In the genomic region with DNA sequence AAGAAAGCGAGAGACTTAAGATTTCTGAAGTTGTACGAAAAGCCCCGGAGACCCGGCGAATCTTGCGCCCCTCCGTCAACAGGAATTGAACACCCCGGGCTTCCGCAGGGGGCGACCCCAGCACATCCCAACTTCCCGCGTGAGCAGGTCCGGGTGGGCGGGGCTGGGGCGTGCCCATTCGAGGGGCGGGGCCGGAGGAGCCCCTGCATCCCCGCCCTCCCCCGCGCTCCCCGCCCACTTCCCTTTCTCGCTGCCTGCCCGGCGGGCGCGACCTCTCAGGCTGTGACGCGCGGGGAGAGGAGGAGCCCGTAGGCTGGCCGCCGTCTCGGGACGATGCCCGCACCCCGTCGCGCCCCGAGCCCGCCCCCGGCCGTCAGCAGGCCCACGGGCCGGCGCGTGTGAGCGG, we compare ENCODE assay signal across 8 mouse cellular contexts.
DNase-seq lines count a peak whose midpoint lies in the region; ATAC-seq and TF ChIP-seq lines count a peak whose summit lies in the region.

No protein-coding gene starts in this region.

- WGBS in forebrain, embryonic 16.5 days: under 1% methylated on average over 35 of the region's 48 CpGs
- WGBS in lung, embryonic 15.5 days: 1% methylated on average over 41 of the region's 48 CpGs
- 2% methylated on average over 47 of the region's 48 CpGs for whole genome bisulfite sequencing in olfactory bulb, adult 2 months
- WGBS in thymus, adult 2 months: under 1% methylated on average over 28 of the region's 48 CpGs

- H3K4me1 ChIP-seq in forebrain, embryonic 16.5 days (replicated peaks; ENCODE audit: control insufficient read depth, insufficient read depth, low read length): peaks cover 13% of the 10 kb centered on the region
- peaks cover 25% of the 10 kb centered on the region for H3K4me1 ChIP-seq in lung, embryonic 15.5 days
- peaks cover 12% of the 10 kb centered on the region for H3K4me1 ChIP-seq in olfactory bulb, adult 2 months (ENCODE audit: control insufficient read depth, insufficient read depth, low read length)
- H3K4me1 ChIP-seq in thymus, adult 2 months (replicated peaks; ENCODE audit: control insufficient read depth, insufficient read depth, low read length): peaks cover 21% of the 10 kb centered on the region

- peak; percentile 55 for DNase-seq in MEL-GATA-1-ER (ENCODE audit: extremely low read depth, low read depth)
- peak; percentile 71 to 72 for DNase-seq in cerebellum, adult 18-20 months
- DNase-seq in heart, postnatal 4 days: peak; percentile 95
- peak; percentile 42 to 54 for DNase-seq in layer of hippocampus, adult 8-10 months (ENCODE audit: low spot score in 2 of 2)
- peak; percentile 91 for DNase-seq in thymus, adult 2 months

- peak; percentile 93 for ATAC-seq in forebrain, embryonic 16.5 days
- peak; percentile 96 for ATAC-seq in lung, embryonic 15.5 days (ENCODE audit: borderline replicate concordance, extremely low read depth, low FRiP score, low TSS enrichment)

- TF ChIP-seq POLR2A in olfactory bulb, adult 2 months (IDR thresholded peaks at IDR 0.05; ENCODE audit: insufficient read depth, low read depth, low read length): no peak
- peak; percentile 38; the same call in 1 of the 2 replicates for TF ChIP-seq POLR2A in thymus, adult 2 months (IDR thresholded peaks at IDR 0.05; ENCODE audit: control insufficient read depth, extremely low read depth, insufficient read depth, low read length, poor library complexity)

- peak overlapping the region; percentile 72 for H3K4me3 ChIP-seq in forebrain, embryonic 16.5 days (replicated peaks; ENCODE audit: low read length)
- H3K4me3 ChIP-seq in lung, embryonic 15.5 days: peak overlapping the region; percentile 75
- peak overlapping the region; percentile 81 for H3K4me3 ChIP-seq in olfactory bulb, adult 2 months (ENCODE audit: insufficient read depth, low read depth, low read length)
- H3K4me3 ChIP-seq in thymus, adult 2 months (ENCODE audit: control insufficient read depth, insufficient read depth, low read length): peak overlapping the region; percentile 96

- H3K9me3 ChIP-seq in forebrain, embryonic 16.5 days (ENCODE audit: control insufficient read depth, low read length): no peaks in the 10 kb centered on the region
- no peaks in the 10 kb centered on the region for H3K9me3 ChIP-seq in lung, embryonic 15.5 days

- no peak for TF ChIP-seq CTCF in olfactory bulb, adult 2 months (IDR thresholded peaks at IDR 0.05; ENCODE audit: insufficient read depth, low read depth, low read length)
- TF ChIP-seq CTCF in thymus, adult 2 months (IDR thresholded peaks at IDR 0.05; ENCODE audit: borderline replicate concordance, control insufficient read depth, extremely low read depth, insufficient read depth, low read length, poor library complexity): no peak

- peak overlapping the region; percentile 74 for H3K9ac ChIP-seq in forebrain, embryonic 16.5 days (replicated peaks; ENCODE audit: low read depth, low read length)
- peak overlapping the region; percentile 70 for H3K9ac ChIP-seq in lung, embryonic 15.5 days

- no peaks in the 10 kb centered on the region for H3K36me3 ChIP-seq in forebrain, embryonic 16.5 days (ENCODE audit: control insufficient read depth, insufficient read depth)
- H3K36me3 ChIP-seq in lung, embryonic 15.5 days: no peaks in the 10 kb centered on the region
- H3K36me3 ChIP-seq in thymus, adult 2 months (ENCODE audit: control insufficient read depth, insufficient read depth, low read length): no peaks in the 10 kb centered on the region

- 0 out of 2 replicates have a peak overlapping the region, but pooled peaks have one; percentile 62 for H3K27ac ChIP-seq in forebrain, embryonic 16.5 days (ENCODE audit: low read length)
- peak overlapping the region; percentile 80 for H3K27ac ChIP-seq in lung, embryonic 15.5 days
- no peak overlapping the region for H3K27ac ChIP-seq in olfactory bulb, adult 2 months (ENCODE audit: insufficient read depth, low read depth, low read length)
- no peak overlapping the region for H3K27ac ChIP-seq in thymus, adult 2 months (ENCODE audit: control insufficient read depth, insufficient read depth, low read length)

- H3K27me3 ChIP-seq in forebrain, embryonic 16.5 days (replicated peaks; ENCODE audit: control insufficient read depth, insufficient read depth, low read length): no peaks in the 10 kb centered on the region
- H3K27me3 ChIP-seq in lung, embryonic 15.5 days: no peaks in the 10 kb centered on the region
- no peaks in the 10 kb centered on the region for H3K27me3 ChIP-seq in thymus, adult 2 months (ENCODE audit: control insufficient read depth, insufficient read depth, low read length)

- H3K4me2 ChIP-seq in forebrain, embryonic 16.5 days (ENCODE audit: low read length): peak overlapping the region; percentile 94
- H3K4me2 ChIP-seq in lung, embryonic 15.5 days: peak overlapping the region; percentile 92

Comparison
In these comparisons a context has a peak if more than half of its experiments do, and no peak if none do; other contexts are left out.
1. H3K27ac ChIP-seq: peak in forebrain, embryonic 16.5 days (single experiment) and lung, embryonic 15.5 days (single experiment); none in olfactory bulb, adult 2 months (single experiment) and thymus, adult 2 months (single experiment).
2. Peak in every context shown above with its lines, with median percentiles within 50 percentile points of each other: DNase-seq and H3K4me3 ChIP-seq.